Mouse (Mus musculus): ENCODE measurements around the gene Ctsw. TPM values are rescaled to one million over a fixed set of nuclear protein-coding genes. Genes with fewer than 3 reads are reported as not detected.
"Not testable (repeated sequence)": the region's sequence is repeated elsewhere in the genome, so short reads cannot be mapped to it uniquely, and the experiment has no call there.

Ctsw gene
- polyA plus RNA-seq, 1 experiment = 20.6 TPM

DNA sequence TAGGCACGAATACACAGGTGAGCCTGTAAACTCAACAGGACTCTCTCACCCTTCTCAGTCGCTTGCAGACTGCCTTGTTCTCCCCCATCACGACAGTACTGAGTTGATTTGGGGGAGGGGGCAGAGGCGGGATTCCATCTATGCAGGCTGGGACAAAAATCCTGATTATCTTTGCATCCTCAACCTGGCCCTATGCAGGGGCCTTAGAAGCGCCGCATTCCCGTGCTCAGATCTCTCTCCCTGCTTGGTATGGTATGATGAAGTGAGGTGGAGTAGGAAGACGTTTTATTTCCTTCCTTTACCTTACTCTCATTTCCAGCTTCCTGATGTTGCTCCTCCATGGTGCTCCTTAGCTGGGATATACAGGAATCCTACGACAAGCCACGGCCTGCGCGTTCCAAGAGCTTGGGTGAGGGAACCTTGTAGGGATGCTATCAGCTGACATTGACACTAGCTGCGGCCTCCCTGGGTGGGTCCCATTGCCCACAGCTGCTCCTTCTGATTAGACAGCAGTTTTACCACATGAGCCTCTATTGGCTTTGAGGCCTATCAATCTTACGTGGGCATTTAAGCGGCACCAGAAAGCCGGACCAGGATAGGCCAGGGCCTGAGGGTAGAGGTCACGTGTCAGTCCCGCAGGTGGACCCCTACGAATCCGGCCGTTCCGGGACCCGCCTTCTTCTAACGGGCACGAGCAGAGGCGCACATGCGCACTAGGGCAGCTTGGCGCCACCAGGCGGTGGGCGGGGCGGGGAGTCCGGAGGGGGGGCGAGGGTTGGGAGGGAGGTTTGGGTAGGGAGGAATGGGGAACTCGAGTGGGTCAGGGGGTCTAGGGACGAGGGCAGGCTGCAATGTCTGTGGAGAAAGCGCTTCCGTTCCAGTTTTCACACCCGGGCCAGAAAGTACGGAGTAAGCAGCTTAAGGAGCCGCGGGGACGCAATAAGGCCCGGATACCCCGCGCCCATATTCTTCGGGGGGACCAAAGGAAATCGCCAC is 42.0 kb upstream of the Ctsw start, which contains the start of gene Snx32:
Snx32 (minus strand) TSS at position 508 of the 996 bp plus-strand sequence.
- H3K4me1 ChIP-seq (ENCODE audit: control insufficient read depth, insufficient read depth, low read length) = no peaks in the 10 kb centered on the region; the same call in 1 of the 2 replicates
- peak within 1 kb of the TSS; percentile 83 for H3K27ac ChIP-seq (ENCODE audit: control insufficient read depth, insufficient read depth, low read depth, low read length, poor library complexity)
- WGBS = 2% methylated on average over 47 of the region's 47 CpGs
- TF ChIP-seq CTCF (IDR thresholded peaks at IDR 0.05; ENCODE audit: control insufficient read depth, insufficient read depth, low read length) (no peak), POLR2A (IDR thresholded peaks at IDR 0.05; ENCODE audit: borderline replicate concordance, control insufficient read depth, low read depth, low read length) (0 out of 2 replicates have a peak, but pooled peaks have one; percentile 20)
- peak within 1 kb of the TSS; percentile 72 for H3K4me3 ChIP-seq (replicated peaks; ENCODE audit: control insufficient read depth, low read depth, low read length)

DNA sequence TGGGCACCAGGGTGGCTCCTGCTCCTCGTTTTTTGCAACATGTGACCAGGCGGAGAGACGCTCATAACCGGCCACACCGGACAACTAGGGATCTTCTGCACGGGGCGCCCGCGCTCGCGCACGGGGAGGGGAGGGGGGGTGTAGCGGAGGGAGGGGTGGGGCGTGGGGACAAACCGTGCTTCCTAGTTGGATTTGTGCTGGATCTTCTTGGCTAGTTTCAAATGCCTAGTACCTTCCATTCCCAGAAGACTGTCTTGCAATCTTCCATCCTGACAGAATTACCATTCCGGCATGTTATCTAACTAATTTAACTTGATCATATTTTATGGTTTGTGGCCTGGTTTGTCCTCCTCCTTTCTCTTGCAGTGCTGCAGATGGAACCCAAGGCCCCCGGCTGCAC is 35.4 kb upstream of the Ctsw start, which contains the start of gene 1700020D05Rik:
1700020D05Rik (minus strand) TSS at position 101 of the 400 bp plus-strand sequence.
- Histone ChIP-seq H3K4me1 (ENCODE audit: control insufficient read depth, insufficient read depth, low read length) (no peaks in the 10 kb centered on the region), H3K27ac (ENCODE audit: control insufficient read depth, insufficient read depth, low read depth, low read length, poor library complexity) (no peak within 1 kb of the TSS), H3K4me3 (replicated peaks; ENCODE audit: control insufficient read depth, low read depth, low read length) (no peak within 1 kb of the TSS)
- no peak for TF ChIP-seq POLR2A (IDR thresholded peaks at IDR 0.05; ENCODE audit: borderline replicate concordance, control insufficient read depth, low read depth, low read length)
- no peak for TF ChIP-seq CTCF (IDR thresholded peaks at IDR 0.05; ENCODE audit: control insufficient read depth, insufficient read depth, low read length)
- WGBS = 91% methylated on average over 17 of the region's 17 CpGs

DNA sequence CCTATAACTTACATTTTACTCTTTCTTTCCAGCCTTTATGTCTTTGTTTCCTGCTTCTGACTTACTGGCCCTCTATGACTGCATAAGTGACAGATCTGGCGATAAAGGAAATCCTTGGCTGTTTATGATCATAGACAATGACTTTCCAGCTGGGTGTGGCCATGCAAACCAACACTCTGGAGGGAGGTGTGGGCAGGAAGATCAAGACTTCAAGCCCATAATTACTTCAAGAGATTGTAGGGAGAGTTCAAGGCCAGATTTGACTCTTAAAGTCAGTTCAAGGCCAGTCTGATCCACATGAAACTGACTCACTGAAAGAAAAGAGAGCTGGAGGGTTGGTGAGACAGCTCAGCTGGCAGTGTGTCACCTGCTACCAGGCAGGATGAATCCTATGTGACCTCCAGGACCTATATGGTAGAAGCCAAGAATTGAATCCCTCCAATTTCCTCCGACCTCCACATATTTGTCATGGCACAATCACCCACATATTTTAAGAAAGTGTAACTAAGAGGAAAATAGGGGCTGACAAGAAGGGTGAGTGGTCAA is 32.1 kb upstream of the Ctsw start:
- Histone ChIP-seq H3K4me3 (replicated peaks; ENCODE audit: control insufficient read depth, low read depth, low read length) (no peak overlapping the region), H3K27ac (ENCODE audit: control insufficient read depth, insufficient read depth, low read depth, low read length, poor library complexity) (no peak overlapping the region), H3K4me1 (ENCODE audit: control insufficient read depth, insufficient read depth, low read length) (no peaks in the 10 kb centered on the region)
- 87% methylated on average over 2 of the region's 2 CpGs for WGBS
- TF ChIP-seq POLR2A (IDR thresholded peaks at IDR 0.05; ENCODE audit: borderline replicate concordance, control insufficient read depth, low read depth, low read length) = no peak
- TF ChIP-seq CTCF (IDR thresholded peaks at IDR 0.05; ENCODE audit: control insufficient read depth, insufficient read depth, low read length) = no peak

DNA sequence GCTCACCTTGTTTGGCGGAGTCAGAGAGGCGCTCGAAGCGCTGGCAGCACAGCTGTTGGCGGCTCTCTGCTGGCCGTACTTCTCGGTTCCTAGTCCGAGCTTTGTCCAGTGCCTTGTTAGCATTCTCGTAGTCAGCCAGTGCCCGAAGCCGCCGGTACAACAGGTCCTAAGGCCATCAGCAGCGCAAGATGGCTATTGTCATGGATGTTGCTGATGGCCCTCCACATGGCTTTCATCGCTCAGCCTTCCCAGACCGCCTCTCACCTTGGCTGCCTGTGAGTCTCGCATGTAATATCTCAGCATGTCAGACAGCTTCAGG is 27.7 kb upstream of the Ctsw start:
- Histone ChIP-seq H3K4me3 (replicated peaks; ENCODE audit: control insufficient read depth, low read depth, low read length) (no peak overlapping the region), H3K27ac (ENCODE audit: control insufficient read depth, insufficient read depth, low read depth, low read length, poor library complexity) (no peak overlapping the region), H3K4me1 (ENCODE audit: control insufficient read depth, insufficient read depth, low read length) (no peaks in the 10 kb centered on the region)
- TF ChIP-seq POLR2A (IDR thresholded peaks at IDR 0.05; ENCODE audit: borderline replicate concordance, control insufficient read depth, low read depth, low read length) (no peak), CTCF (IDR thresholded peaks at IDR 0.05; ENCODE audit: control insufficient read depth, insufficient read depth, low read length) (no peak)
- 91% methylated on average over 16 of the region's 16 CpGs for WGBS

DNA sequence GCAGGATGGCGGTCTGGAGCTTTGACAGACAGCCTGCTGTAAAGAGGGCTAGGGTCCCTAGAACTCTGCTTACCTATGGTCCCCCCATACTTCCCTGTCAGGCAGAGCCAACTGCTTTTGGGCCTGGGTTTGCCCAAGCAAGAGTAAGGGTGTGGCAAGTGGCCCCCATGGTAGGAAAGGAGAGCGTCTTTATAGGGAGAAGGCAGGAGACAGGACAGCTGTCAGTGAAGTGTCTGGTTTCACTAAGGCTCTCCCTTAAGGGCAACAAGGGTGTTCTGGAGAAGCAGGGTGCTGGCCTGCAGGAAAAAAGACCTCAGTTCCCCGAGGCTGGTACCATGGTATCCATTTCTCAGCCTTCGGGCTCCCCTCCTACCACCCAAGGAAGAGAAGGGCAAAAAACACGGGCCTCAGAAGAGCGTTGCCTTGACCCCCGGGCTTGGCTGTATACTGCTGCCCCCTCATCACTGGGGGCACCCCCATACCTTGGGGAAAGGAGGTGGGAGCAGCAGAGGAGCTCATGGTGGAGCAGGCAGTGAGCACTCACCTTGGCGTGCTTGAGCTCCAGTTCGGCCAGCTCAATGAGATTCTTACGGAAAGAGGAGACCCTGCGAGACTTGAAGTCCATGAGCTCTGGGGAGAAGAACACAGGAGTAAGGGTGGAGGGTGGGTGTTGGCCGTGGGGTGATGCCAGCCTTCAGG is 27.2 kb upstream of the Ctsw start:
- no peak overlapping the region for H3K27ac ChIP-seq (ENCODE audit: control insufficient read depth, insufficient read depth, low read depth, low read length, poor library complexity)
- 87% methylated on average over 12 of the region's 12 CpGs for WGBS
- TF ChIP-seq CTCF (IDR thresholded peaks at IDR 0.05; ENCODE audit: control insufficient read depth, insufficient read depth, low read length) = no peak
- no peak for TF ChIP-seq POLR2A (IDR thresholded peaks at IDR 0.05; ENCODE audit: borderline replicate concordance, control insufficient read depth, low read depth, low read length)
- H3K4me1 ChIP-seq (ENCODE audit: control insufficient read depth, insufficient read depth, low read length) = no peaks in the 10 kb centered on the region
- no peak overlapping the region for H3K4me3 ChIP-seq (replicated peaks; ENCODE audit: control insufficient read depth, low read depth, low read length)

DNA sequence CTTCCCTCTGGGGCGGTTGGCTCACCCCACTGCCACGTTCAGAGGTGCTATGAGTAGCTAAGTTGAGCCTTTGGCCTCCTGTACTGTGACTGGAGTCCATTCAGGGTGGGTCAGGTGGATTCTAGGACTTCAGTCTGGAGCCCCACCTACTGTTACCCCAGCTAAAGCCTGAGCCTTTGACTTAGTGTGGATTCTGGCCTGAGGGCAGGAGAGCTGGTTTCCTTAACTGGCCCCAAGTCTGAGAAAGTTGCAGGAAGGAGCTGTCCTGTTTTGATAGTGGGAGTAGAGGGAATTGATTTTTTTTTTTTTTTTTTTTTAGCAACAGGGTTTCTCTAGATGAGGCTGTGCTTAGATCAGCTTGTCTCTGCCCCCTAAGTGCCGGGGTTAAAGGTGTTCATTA is 26.0 kb upstream of the Ctsw start:
- Histone ChIP-seq H3K27ac (ENCODE audit: control insufficient read depth, insufficient read depth, low read depth, low read length, poor library complexity) (no peak overlapping the region), H3K4me3 (replicated peaks; ENCODE audit: control insufficient read depth, low read depth, low read length) (no peak overlapping the region), H3K4me1 (ENCODE audit: control insufficient read depth, insufficient read depth, low read length) (no peaks in the 10 kb centered on the region)
- TF ChIP-seq CTCF (IDR thresholded peaks at IDR 0.05; ENCODE audit: control insufficient read depth, insufficient read depth, low read length) (no peak), POLR2A (IDR thresholded peaks at IDR 0.05; ENCODE audit: borderline replicate concordance, control insufficient read depth, low read depth, low read length) (no peak)
- WGBS = 85% methylated on average over 3 of the region's 3 CpGs

DNA sequence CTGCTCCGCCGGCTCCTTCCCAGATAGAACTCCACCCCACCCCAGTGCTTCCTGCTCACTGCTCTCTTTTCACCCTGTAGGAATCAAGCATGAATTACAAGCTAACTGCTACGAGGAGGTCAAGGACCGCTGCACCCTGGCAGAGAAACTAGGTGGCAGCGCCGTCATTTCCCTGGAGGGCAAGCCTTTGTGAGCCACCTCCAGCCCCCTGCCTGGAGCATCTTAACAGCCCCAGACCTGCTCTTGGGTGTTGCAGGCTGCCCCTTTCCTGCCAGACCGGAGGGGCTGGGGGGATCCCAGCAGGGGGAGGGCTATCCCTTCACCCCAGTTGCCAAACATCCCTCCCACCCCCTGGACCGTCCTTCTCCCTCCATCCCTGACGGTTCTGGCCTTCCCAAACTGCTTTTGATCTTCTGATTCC is 25.0 kb upstream of the Ctsw start:
- H3K4me1 ChIP-seq (ENCODE audit: control insufficient read depth, insufficient read depth, low read length); H3K27ac ChIP-seq (ENCODE audit: control insufficient read depth, insufficient read depth, low read depth, low read length, poor library complexity); H3K4me3 ChIP-seq (replicated peaks; ENCODE audit: control insufficient read depth, low read depth, low read length): not testable (repeated sequence)
- 81% methylated on average over 9 of the region's 9 CpGs for WGBS

DNA sequence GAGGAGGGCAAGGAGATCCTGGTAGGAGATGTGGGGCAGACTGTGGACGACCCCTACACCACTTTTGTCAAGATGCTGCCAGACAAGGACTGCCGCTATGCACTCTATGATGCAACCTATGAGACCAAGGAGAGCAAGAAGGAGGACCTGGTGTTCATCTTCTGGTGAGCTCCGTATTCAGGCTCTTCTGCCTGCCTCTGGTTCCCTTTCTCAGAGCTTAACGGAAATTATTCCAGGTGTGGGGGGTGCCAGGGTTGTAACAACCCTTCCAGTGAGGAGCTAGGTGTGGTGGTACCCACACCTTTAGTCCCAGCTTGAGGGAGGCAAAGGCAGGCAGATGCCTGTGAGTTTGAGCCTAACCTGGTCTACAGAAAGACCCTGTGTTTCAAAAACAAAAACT is 24.3 kb upstream of the Ctsw start:
- Histone ChIP-seq H3K27ac (ENCODE audit: control insufficient read depth, insufficient read depth, low read depth, low read length, poor library complexity) (no peak overlapping the region), H3K4me3 (replicated peaks; ENCODE audit: control insufficient read depth, low read depth, low read length) (no peak overlapping the region), H3K4me1 (ENCODE audit: control insufficient read depth, insufficient read depth, low read length) (peaks cover under 1% of the 10 kb centered on the region; the same call in 1 of the 2 replicates)
- TF ChIP-seq POLR2A (IDR thresholded peaks at IDR 0.05; ENCODE audit: borderline replicate concordance, control insufficient read depth, low read depth, low read length) = no peak
- TF ChIP-seq CTCF (IDR thresholded peaks at IDR 0.05; ENCODE audit: control insufficient read depth, insufficient read depth, low read length) = no peak
- WGBS = 73% methylated on average over 4 of the region's 4 CpGs

Data from bone marrow, adult 2 months (tissue).